Mouse (Mus musculus): ENCODE data around the gene Btbd35f29.
"Not testable (repeated sequence)": the region's sequence is repeated elsewhere in the genome, so short reads cannot be mapped to it uniquely, and the experiment has no call there.

GRCm38 (mm10) chrX:31141416-31141815, 23.9 kb downstream of the Btbd35f29 start:
- TF ChIP-seq CTCF, EP300 (IDR thresholded peaks at IDR 0.05): not testable (repeated sequence)
